Mouse (Mus musculus) kidney, adult 8-10 months (tissue): Measurements from ENCODE around the gene Sorcs3.

Source experiments
- DNase-seq, 2 experiments: peaks; one replicate each; pipeline ENCODE4 v3.0.0; 2022

The Sorcs3 gene

DNA sequence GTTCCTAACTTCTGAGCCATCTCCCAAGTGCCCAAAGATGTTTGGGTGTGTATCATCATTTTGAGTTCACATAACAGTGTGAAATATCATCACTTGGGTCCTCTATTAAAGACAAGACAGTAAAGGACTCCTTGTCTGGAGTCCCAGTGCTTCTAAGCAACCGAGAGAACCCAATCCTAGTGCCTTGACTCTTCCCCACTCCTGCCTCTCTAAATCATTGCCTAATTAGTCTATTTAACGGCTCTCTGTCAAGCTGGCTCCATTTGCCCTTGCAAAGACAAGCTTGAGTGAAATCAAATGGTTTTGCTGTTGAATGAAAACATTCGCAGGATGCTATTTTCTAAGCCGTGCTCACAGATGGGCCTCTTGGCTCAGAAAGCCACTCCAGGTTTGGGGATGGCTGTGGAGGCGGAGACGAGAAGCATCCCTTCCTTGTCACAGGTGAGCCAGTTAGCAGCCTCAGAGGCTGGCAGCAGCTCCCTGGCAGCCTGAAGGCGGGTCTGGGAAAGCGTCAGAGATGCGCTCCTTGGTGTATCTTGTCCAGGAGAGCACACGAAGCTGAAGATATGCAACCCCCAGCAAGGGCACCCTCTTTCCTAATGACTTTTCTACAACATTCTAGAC lies 79.9 kb downstream of the Sorcs3 start:
- no peak for DNase-seq

- DNase-seq = no peak
Observed at GRCm38 (mm10) chr19:48294251-48294650, 88.4 kb downstream of the Sorcs3 start.

DNA sequence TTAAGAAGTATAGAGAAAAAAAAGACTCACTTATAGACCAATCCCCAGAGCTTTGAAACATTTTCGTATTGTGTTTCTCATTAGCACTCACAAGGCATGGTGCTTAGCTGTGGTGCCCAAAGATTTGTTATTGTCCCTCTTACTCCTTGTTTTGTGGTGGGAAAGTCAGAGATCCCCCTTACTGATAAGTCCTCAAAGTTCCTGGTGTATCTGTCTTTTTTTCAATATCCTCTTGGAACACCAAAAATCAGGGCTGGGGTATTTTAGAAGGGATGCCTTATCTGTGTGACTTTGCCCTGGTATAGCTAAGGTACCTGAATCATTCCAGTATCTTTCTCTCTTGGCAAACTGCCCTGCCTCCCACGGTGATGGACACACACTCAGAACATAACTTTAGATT lies 92.6 kb downstream of the Sorcs3 start:
- no peak for DNase-seq

DNA sequence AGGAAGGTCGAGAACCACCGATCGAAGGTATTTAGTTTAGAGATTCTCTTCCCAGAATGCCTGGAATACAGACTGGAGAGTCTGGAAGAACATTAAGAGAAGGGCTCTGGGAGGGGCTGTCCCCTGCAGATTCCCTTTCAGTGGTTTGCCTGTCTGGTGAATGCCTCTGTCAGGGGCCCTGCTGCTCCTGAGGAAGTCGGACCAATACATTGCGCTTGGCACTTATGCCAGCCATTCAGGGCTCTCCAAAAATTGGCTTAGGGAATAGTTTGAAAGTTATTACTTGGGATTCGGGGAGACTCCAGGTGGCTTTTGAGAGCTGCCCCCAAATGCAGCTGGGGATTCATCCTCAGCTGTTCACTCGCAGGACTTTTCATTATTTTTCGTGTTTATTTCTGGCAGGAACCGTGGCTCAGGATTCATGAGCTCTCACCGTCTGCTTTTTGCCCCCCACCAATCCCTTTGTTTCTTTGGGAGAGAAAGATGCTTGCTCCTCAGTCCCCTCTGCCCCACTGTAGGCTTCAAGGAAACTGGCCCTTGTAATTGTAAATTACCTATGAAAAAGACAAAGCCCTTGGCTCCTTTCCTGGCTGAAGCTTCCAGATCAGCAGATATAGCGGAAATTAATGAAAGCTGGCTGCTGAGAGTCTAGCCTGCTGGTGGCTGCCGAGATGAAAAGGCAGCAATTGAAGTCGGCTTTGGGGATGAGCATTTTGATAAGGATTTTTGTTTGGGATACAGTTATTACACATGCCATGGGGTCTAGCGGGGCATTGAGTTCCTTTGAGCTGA lies 94.8 kb downstream of the Sorcs3 start:
- no peak for DNase-seq

- DNase-seq = no peak
Observed at GRCm38 (mm10) chr19:48301300-48301699, 95.5 kb downstream of the Sorcs3 start.

GRCm38 (mm10) chr19:48308341-48308740 lies 102.5 kb downstream of the Sorcs3 start:
- no peak for DNase-seq

DNA sequence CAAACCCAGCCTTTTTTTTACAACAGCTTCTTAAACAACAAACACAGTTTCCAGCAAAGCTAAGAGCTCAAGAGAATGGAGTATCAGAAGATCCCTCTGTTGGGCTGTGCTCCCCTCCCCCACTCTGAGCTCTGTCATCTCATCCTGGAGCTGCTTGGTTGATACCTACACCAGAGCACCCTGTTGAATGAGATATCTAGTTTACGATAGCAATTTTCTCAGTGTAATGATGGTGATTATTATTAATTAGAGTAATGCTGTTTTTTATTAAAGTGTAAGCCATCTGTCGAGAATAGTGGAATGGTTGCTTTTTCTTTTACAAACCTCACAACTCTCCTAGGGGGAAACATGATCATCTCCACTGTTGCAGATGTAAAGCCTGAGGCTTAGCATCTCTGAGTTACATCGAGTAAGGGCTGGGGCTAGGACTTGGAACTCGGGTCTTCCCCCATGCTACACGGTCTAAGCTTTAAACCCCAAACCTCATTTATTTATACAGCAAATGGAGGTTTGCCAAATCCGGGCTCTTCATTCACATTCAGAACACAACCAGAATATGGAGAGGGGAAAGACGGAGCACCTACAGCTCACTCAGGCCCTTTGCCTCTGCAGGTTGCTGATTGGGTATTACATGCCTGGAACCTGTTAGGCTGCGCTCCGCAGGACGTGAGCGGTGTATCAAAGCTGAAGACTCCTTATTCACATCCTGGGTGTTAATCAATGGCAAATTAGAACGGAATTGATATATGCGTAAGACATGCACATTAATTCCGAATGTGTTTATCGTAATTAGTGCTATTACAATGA lies 103.9 kb downstream of the Sorcs3 start:
- no peak for DNase-seq

- DNase-seq = no peak
Observed at GRCm38 (mm10) chr19:48310338-48310710, 104.5 kb downstream of the Sorcs3 start.

- no peak for DNase-seq
Observed at GRCm38 (mm10) chr19:48313776-48314175, 108.0 kb downstream of the Sorcs3 start.

GRCm38 (mm10) chr19:48327115-48327514 lies 121.3 kb downstream of the Sorcs3 start:
- no peak for DNase-seq

GRCm38 (mm10) chr19:48328171-48328570 lies 122.3 kb downstream of the Sorcs3 start:
- no peak for DNase-seq

- peak in 1 of 2 experiments; percentile 11 for DNase-seq
Observed at GRCm38 (mm10) chr19:48331640-48332039, 125.8 kb downstream of the Sorcs3 start.

DNA sequence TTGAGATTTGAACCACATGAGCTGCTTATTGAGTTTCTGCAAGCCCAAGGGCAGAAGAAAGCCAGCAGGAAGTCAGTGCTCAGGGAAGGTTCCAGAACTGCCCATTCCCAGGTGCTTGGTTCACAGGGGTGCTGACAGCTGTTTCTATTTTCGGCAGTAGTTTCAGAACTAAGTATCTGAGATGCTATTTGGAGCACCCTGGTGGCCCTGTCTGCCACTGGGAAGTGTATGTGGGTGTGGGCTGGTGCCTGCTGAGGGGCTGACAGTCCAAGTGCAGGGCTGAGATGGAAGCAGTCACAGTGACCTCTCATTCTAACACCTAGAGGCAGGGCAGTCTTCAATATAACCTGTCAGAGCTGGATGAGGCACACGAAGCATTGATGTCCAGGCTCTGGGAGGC lies 127.3 kb downstream of the Sorcs3 start:
- no peak for DNase-seq

- no peak for DNase-seq
Observed at GRCm38 (mm10) chr19:48337461-48337860, 131.6 kb downstream of the Sorcs3 start.

- DNase-seq = no peak
Observed at GRCm38 (mm10) chr19:48338098-48338497, 132.3 kb downstream of the Sorcs3 start.

GRCm38 (mm10) chr19:48342770-48343169 lies 136.9 kb downstream of the Sorcs3 start:
- no peak for DNase-seq

DNA sequence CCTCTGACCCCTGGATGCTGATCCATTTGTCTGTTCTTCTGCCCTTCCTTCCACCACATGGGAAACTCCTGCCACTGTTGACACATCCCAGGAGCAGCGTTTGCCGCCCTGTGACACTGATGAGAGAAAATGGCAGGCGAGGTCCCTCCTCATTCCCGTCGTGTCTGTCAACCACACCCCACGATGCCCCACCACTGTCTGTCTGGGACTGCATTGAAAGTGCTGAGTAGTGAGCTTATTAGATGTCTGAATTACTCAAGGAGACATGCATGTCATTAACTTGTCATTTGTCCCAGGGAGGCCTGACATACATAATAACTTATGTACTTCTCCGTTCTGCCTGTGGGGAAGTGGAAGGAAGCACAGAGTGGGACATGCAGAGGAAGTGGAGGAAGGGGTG lies 137.6 kb downstream of the Sorcs3 start:
- no peak for DNase-seq

DNA sequence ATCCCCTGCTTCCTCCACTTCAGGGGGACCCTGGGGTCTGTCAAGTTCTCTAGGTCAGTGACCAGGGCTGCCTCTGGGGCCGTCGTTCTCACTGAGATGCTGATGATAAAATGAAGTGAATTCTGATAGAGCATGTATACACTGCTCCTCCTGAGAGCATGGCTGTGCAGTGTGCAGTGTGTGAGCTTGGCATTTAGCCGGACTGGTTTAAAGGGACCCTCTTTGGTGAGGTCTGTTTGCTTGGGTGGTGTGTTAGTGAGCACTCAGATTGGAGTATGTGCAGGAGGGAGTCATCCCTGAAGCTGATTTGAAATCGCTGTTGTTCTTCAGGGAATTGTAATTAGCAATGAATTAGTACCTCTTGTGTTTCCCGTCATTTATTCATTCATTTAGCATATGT lies 141.3 kb downstream of the Sorcs3 start:
- DNase-seq = no peak

DNA sequence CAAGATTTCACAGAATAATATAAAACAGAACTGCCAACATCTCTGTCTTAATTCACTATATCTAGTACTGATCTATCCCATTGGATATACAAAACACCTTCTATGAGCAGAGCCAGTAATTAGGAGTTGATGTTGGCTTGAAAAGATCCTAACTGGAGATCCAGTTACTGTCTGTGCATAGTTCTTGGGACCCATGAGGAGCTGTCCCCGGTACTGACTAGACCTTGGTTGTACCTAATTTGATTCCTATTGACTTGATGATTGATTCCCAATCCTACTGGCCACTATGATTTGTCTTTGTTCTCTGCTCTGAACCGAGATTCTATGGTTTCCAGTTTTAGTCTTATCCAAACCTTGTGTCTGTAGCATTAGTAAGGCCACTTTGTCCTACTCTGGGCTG lies 151.0 kb downstream of the Sorcs3 start:
- no peak for DNase-seq

DNA sequence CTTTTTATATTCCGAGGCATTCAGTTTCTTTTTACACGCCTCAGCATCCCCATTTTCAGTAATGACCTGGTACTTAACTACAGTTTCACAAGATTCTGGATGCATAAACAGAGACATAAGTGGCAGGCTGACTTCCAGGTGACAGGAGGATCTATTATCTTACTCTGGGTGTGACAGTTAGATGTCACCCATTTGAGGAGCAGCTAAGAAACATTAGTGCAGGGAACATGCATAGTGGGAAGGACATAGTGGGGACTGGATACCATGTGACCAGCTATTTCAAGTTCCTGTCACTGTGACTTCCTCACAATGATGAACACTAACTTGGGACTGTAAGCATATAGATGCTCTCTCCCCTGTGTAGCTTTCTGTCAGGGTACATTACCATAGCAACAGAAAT lies 156.3 kb downstream of the Sorcs3 start:
- no peak for DNase-seq

DNA sequence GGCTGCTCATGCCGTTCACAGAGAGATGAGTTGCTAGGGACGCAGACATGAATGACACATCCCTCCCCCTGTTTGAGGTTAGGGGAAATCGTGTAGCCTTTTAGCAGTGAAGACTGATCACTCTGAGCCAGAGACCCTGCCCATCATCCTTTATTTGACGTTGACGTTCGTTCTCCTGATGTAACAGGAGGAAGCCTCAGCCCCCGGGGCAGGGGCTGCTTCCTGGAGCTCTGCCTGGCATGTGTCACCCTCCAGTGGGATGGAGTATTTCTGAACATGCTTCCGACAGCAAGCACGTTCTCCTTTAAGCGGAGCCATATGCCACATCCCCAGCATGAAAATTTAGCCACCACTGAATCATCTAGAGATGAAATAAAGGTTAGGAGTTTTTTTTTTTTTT lies 162.2 kb downstream of the Sorcs3 start:
- DNase-seq = no peak

DNA sequence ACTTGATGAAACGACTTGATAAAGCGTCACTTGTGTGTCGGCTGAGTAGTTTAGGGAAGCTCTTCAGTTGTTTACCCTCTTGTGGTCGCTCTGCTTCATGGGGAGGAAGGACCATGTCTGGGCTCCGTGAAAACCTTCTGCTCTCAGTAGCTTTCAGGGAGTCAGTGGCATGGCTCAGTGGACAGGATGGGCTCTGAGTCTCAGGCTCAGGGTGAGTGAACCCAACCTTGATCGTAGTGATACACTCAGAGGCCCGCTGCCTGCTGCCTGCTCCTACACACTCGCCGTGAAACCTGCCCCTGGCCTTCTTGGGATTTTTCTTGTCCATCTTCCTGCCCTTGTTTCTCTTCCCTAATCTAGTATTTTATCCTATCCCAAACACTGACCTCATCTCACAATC lies 166.0 kb downstream of the Sorcs3 start:
- DNase-seq = no peak

GRCm38 (mm10) chr19:48378006-48378540 lies 172.2 kb downstream of the Sorcs3 start:
- DNase-seq = no peak

DNA sequence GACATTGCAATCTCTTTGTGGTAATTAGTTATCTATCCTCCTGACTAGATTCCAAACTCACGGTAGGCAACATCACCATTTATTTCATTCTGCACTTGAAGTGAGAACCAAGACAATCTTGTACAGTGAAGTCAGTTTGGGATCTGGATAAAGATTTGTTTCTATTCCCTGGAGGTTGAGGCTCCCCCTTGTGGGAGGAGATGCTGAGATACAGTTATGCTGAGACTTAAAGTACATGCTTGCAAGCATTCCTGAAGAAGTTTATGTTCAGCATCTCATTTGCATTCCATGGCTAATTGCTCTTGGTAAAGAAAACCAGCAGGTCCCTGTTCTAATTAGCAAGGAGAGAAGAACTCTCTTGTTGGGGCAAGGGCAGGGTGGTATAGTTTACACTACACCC lies 185.7 kb downstream of the Sorcs3 start:
- DNase-seq = peak in 1 of 2 experiments; percentile 11
